Mouse (Mus musculus): ENCODE data around the gene Csrp1.

Csrp1 gene

GRCm38 (mm10) chr1:135698451-135698921 lies 21.4 kb upstream of the Csrp1 start:
- DNase-seq = no peak

- DNase-seq = peak; percentile 89
These were observed 20.7 kb upstream of the Csrp1 start for GRCm38 (mm10) chr1:135698996-135699705.

GRCm38 (mm10) chr1:135699892-135700291 lies 20.0 kb upstream of the Csrp1 start:
- DNase-seq = no peak

- DNase-seq = peak; percentile 90
These were observed 19.3 kb upstream of the Csrp1 start for GRCm38 (mm10) chr1:135700605-135701004.

GRCm38 (mm10) chr1:135701314-135701713 lies 18.5 kb upstream of the Csrp1 start:
- DNase-seq = no peak

- no peak for DNase-seq
These were observed 17.1 kb upstream of the Csrp1 start for GRCm38 (mm10) chr1:135702722-135703121.

GRCm38 (mm10) chr1:135704317-135704821 lies 15.5 kb upstream of the Csrp1 start:
- no peak for DNase-seq

- DNase-seq = no peak
These were observed 11.5 kb upstream of the Csrp1 start for GRCm38 (mm10) chr1:135708369-135708768.

- DNase-seq = peak; percentile 45
These were observed 8.7 kb upstream of the Csrp1 start for GRCm38 (mm10) chr1:135711126-135711525.

GRCm38 (mm10) chr1:135714028-135714815 lies 5.6 kb upstream of the Csrp1 start:
- DNase-seq = no peak

- DNase-seq = no peak
These were observed 4.8 kb upstream of the Csrp1 start for GRCm38 (mm10) chr1:135714901-135715609.

- peak; percentile 82 for DNase-seq
These were observed 375 bp upstream of the Csrp1 start for GRCm38 (mm10) chr1:135719486-135719885.

- no peak for DNase-seq
These were observed 3.2 kb downstream of the Csrp1 start for GRCm38 (mm10) chr1:135723016-135723415.

GRCm38 (mm10) chr1:135724134-135724533 lies 4.3 kb downstream of the Csrp1 start:
- no peak for DNase-seq

- DNase-seq = no peak
These were observed 5.5 kb downstream of the Csrp1 start for GRCm38 (mm10) chr1:135725324-135725723.

- DNase-seq = peak; percentile 76
These were observed 6.1 kb downstream of the Csrp1 start for GRCm38 (mm10) chr1:135725936-135726335.

- peak; percentile 93 for DNase-seq
These were observed 8.9 kb downstream of the Csrp1 start for GRCm38 (mm10) chr1:135728631-135729366.

GRCm38 (mm10) chr1:135729367-135729713 lies 9.5 kb downstream of the Csrp1 start:
- peak; percentile 74 for DNase-seq

- DNase-seq = no peak
These were observed 10.0 kb downstream of the Csrp1 start for GRCm38 (mm10) chr1:135729821-135730220.

GRCm38 (mm10) chr1:135730296-135730695 lies 10.4 kb downstream of the Csrp1 start:
- DNase-seq = peak; percentile 53

GRCm38 (mm10) chr1:135731393-135731792 lies 11.5 kb downstream of the Csrp1 start:
- no peak for DNase-seq

- DNase-seq = peak; percentile 71
These were observed 12.2 kb downstream of the Csrp1 start for GRCm38 (mm10) chr1:135731897-135732684.
